Mouse (Mus musculus) testis, adult 2 months (tissue): ENCODE results near the gene Cers1. TPM values are rescaled to one million over a fixed set of nuclear protein-coding genes. Genes with fewer than 3 reads are reported as not detected.

ENCODE experiments used
- H3K27ac ChIP-seq: fragments of 200-500 bp; 2 replicates; pipeline ENCODE4 v1.5.1; 2012; ENCODE audit warnings: low read depth, low read length; ENCODE audit not compliant: control insufficient read depth, insufficient read depth
- H3K27me3 ChIP-seq: fragments of 200-500 bp; 2 replicates; pipeline ENCODE4 v1.6.1; 2012; ENCODE audit warnings: mild to moderate bottlenecking, low read length, moderate library complexity; ENCODE audit not compliant: control insufficient read depth, insufficient read depth
- H3K36me3 ChIP-seq: fragments of 200-500 bp; 2 replicates; pipeline ENCODE4 v1.6.1; 2012; ENCODE audit warnings: mild to moderate bottlenecking, low read length; ENCODE audit not compliant: control insufficient read depth, insufficient read depth
- H3K4me1 ChIP-seq: fragments of 200-500 bp; 2 replicates; pipeline ENCODE4 v1.6.1; 2012; ENCODE audit warnings: low read length; ENCODE audit not compliant: control insufficient read depth, insufficient read depth
- H3K4me3 ChIP-seq: fragments of 200-500 bp; 2 replicates; pipeline ENCODE4 v1.5.1; 2012; ENCODE audit warnings: low read depth, mild to moderate bottlenecking, low read length, moderate library complexity, mixed read lengths; ENCODE audit not compliant: control insufficient read depth
- CTCF ChIP-seq: fragments of 200-500 bp; IDR thresholded peaks from 2 replicates; pipeline ENCODE4 v1.5.1; 2012; ENCODE audit warnings: low read depth, mild to moderate bottlenecking, inconsistent platforms, low read length, moderate library complexity; ENCODE audit not compliant: control insufficient read depth, insufficient read depth, insufficient replicate concordance
- POLR2A ChIP-seq: fragments of 200-500 bp; IDR thresholded peaks from 2 replicates; pipeline ENCODE4 v1.6.1; 2012; ENCODE audit warnings: low read depth, mild to moderate bottlenecking, inconsistent platforms, low read length, moderate library complexity; ENCODE audit not compliant: control insufficient read depth
- polyA plus RNA-seq: library from polyadenylated mRNA; depleted of rRNA; stranded (reverse); fragments of >200 nt; gene quantifications from 2 replicates; pipeline ENCODE4 v1.2.3, GENCODE M21; 2012; rRNA removed

Gene Cers1
- polyA plus RNA-seq, 1 experiment, result 0.43 TPM

- Histone ChIP-seq H3K4me1 (peaks cover 41% of the 10 kb centered on the region), H3K27me3 (no peaks in the 10 kb centered on the region), H3K27ac (no peak overlapping the region), H3K4me3 (no peak overlapping the region), H3K36me3 (no peaks in the 10 kb centered on the region)
- TF ChIP-seq POLR2A (no peak), CTCF (no peak)
Measured at GRCm38 (mm10) chr8:70371951-70372350, 56.4 kb downstream of the Cers1 start.

GRCm38 (mm10) chr8:70373397-70374317 is 58.1 kb downstream of the Cers1 start, which contains the start of gene Comp:
Gene Comp, plus strand, starts transcription at chr8:70373558.
- H3K4me3 ChIP-seq, result peak within 1 kb of the TSS; percentile 89
- no peaks in the 10 kb centered on the region for H3K27me3 ChIP-seq
- H3K4me1 ChIP-seq, result peaks cover 44% of the 10 kb centered on the region
- no peaks in the 10 kb centered on the region; the same call in 1 of the 2 replicates for H3K36me3 ChIP-seq
- H3K27ac ChIP-seq, result peak within 1 kb of the TSS; percentile 23; the same call in 1 of the 2 replicates
- no peak for TF ChIP-seq CTCF
- TF ChIP-seq POLR2A, result no peak

- H3K36me3 ChIP-seq, result no peaks in the 10 kb centered on the region; the same call in 1 of the 2 replicates
- peak overlapping the region; percentile 23; the same call in 1 of the 2 replicates for H3K27ac ChIP-seq
- peaks cover 44% of the 10 kb centered on the region for H3K4me1 ChIP-seq
- TF ChIP-seq POLR2A (peak; percentile 64; the same call in 1 of the 2 replicates), CTCF (no peak)
- peak overlapping the region; percentile 89 for H3K4me3 ChIP-seq
- H3K27me3 ChIP-seq, result no peaks in the 10 kb centered on the region
Measured at GRCm38 (mm10) chr8:70374318-70374927, 58.8 kb downstream of the Cers1 start.

- peak overlapping the region; percentile 54 for H3K27ac ChIP-seq
- TF ChIP-seq CTCF, result no peak
- no peak for TF ChIP-seq POLR2A
- peak overlapping the region; percentile 89 for H3K4me3 ChIP-seq
- H3K27me3 ChIP-seq, result no peaks in the 10 kb centered on the region
- H3K36me3 ChIP-seq, result no peaks in the 10 kb centered on the region; the same call in 1 of the 2 replicates
- peaks cover 44% of the 10 kb centered on the region for H3K4me1 ChIP-seq
Measured at GRCm38 (mm10) chr8:70375212-70375859, 59.8 kb downstream of the Cers1 start.

GRCm38 (mm10) chr8:70376275-70376741 is 60.7 kb downstream of the Cers1 start:
- Histone ChIP-seq H3K27ac (no peak overlapping the region), H3K4me1 (peaks cover 44% of the 10 kb centered on the region), H3K36me3 (no peaks in the 10 kb centered on the region; the same call in 1 of the 2 replicates), H3K4me3 (peak overlapping the region; percentile 89), H3K27me3 (no peaks in the 10 kb centered on the region)
- TF ChIP-seq POLR2A (no peak), CTCF (no peak)

GRCm38 (mm10) chr8:70377049-70377448 is 61.5 kb downstream of the Cers1 start:
- peak overlapping the region; percentile 89 for H3K4me3 ChIP-seq

GRCm38 (mm10) chr8:70380069-70380468 is 64.5 kb downstream of the Cers1 start:
- H3K27ac ChIP-seq, result no peak overlapping the region
- H3K27me3 ChIP-seq, result no peaks in the 10 kb centered on the region
- no peak for TF ChIP-seq CTCF
- no peak for TF ChIP-seq POLR2A
- no peak overlapping the region for H3K4me3 ChIP-seq
- H3K4me1 ChIP-seq, result peaks cover 18% of the 10 kb centered on the region
- H3K36me3 ChIP-seq, result no peaks in the 10 kb centered on the region; the same call in 1 of the 2 replicates

More at GRCm38 (mm10) chr8:70377049-70377448, 61.5 kb downstream of the Cers1 start:
- Histone ChIP-seq H3K4me1 (peaks cover 44% of the 10 kb centered on the region), H3K27me3 (no peaks in the 10 kb centered on the region), H3K27ac (no peak overlapping the region), H3K36me3 (no peaks in the 10 kb centered on the region; the same call in 1 of the 2 replicates)
- no peak for TF ChIP-seq CTCF
- no peak for TF ChIP-seq POLR2A

Other genes starting within 250 kb of the Cers1 start
- 11.0 and 14.1 TPM in 2 replicates for gene Tm6sf2, start 242.9 kb upstream of the Cers1 start, polyA plus RNA-seq
- 0.23 and 0.31 TPM in 2 replicates for gene Hapln4, start 232.3 kb upstream of the Cers1 start, polyA plus RNA-seq
- gene Ncan, start 194.9 kb upstream of the Cers1 start, polyA plus RNA-seq, result 7.3 and 8.9 TPM in 2 replicates
- gene Nr2c2ap, start 184.4 kb upstream of the Cers1 start, polyA plus RNA-seq, result 3.8 and 4.8 TPM in 2 replicates
- 19.1 TPM in 2 replicates for gene Rfxank, start 176.6 kb upstream of the Cers1 start, polyA plus RNA-seq
- gene Borcs8, start 176.3 kb upstream of the Cers1 start, polyA plus RNA-seq, result 104 and 117 TPM in 2 replicates
- 2.6 and 3.7 TPM in 2 replicates for gene Mef2b, start 176.1 kb upstream of the Cers1 start, polyA plus RNA-seq
- 13.4 and 17.7 TPM in 2 replicates for gene Tmem161a, start 143.4 kb upstream of the Cers1 start, polyA plus RNA-seq
- 11.8 and 12.3 TPM in 2 replicates for gene Slc25a42, start 103.5 kb upstream of the Cers1 start, polyA plus RNA-seq
- gene Sugp2, start 81.5 kb upstream of the Cers1 start, polyA plus RNA-seq, result 206 and 208 TPM in 2 replicates
- 5.4 and 5.5 TPM in 2 replicates for gene Armc6, start 81.3 kb upstream of the Cers1 start, polyA plus RNA-seq
- 7.3 and 9.8 TPM in 2 replicates for gene Homer3, start 32.9 kb upstream of the Cers1 start, polyA plus RNA-seq
- gene Ddx49, start 13.3 kb upstream of the Cers1 start, polyA plus RNA-seq, result 95.5 and 101 TPM in 2 replicates
- 102 and 115 TPM in 2 replicates for gene Cope, start 13.3 kb upstream of the Cers1 start, polyA plus RNA-seq
- 0.20 and 0.24 TPM in 2 replicates for gene Gdf1, start 14.0 kb downstream of the Cers1 start, polyA plus RNA-seq
- gene Upf1, start 37.5 kb downstream of the Cers1 start, polyA plus RNA-seq, result 33.3 and 35.4 TPM in 2 replicates
- gene Comp, start 57.8 kb downstream of the Cers1 start, polyA plus RNA-seq, result 409 and 456 TPM in 2 replicates
- gene Crtc1, start 123.8 kb downstream of the Cers1 start, polyA plus RNA-seq, result 11.3 and 12.3 TPM in 2 replicates
- gene Klhl26, start 161.2 kb downstream of the Cers1 start, polyA plus RNA-seq, result 3.6 and 4.8 TPM in 2 replicates
- 62.6 and 62.9 TPM in 2 replicates for gene Tmem59l, start 171.6 kb downstream of the Cers1 start, polyA plus RNA-seq
- 126 and 137 TPM in 2 replicates for gene Crlf1, start 177.4 kb downstream of the Cers1 start, polyA plus RNA-seq
- 23.9 and 26.9 TPM in 2 replicates for gene Rex1bd, start 191.0 kb downstream of the Cers1 start, polyA plus RNA-seq
- 768 and 853 TPM in 2 replicates for gene Uba52, start 195.0 kb downstream of the Cers1 start, polyA plus RNA-seq
- 179 and 198 TPM in 2 replicates for gene Fkbp8, start 211.9 kb downstream of the Cers1 start, polyA plus RNA-seq
- gene Kxd1, start 212.2 kb downstream of the Cers1 start, polyA plus RNA-seq, result 77.9 and 84.7 TPM in 2 replicates
- 42.5 and 43.8 TPM in 2 replicates for gene Ell, start 223.7 kb downstream of the Cers1 start, polyA plus RNA-seq